Mouse (Mus musculus) adipocyte (in vitro differentiated cells): ENCODE measurements around the gene Myo5c.

Experiments
- DNase-seq: peaks from one replicate; pipeline ENCODE4 v3.0.0-alpha.2; 2016; ENCODE audit warnings: low spot score

Gene Myo5c

GRCm38 (mm10) chr9:75244527-75244926 is 12.7 kb downstream of the Myo5c start:
- no peak for DNase-seq

GRCm38 (mm10) chr9:75246080-75246930 is 14.5 kb downstream of the Myo5c start:
- DNase-seq = no peak

- DNase-seq = no peak
Observed at GRCm38 (mm10) chr9:75247870-75248269, 16.1 kb downstream of the Myo5c start.

- no peak for DNase-seq
Observed at GRCm38 (mm10) chr9:75248359-75248758, 16.5 kb downstream of the Myo5c start.

GRCm38 (mm10) chr9:75248874-75249273 is 17.1 kb downstream of the Myo5c start:
- no peak for DNase-seq

- DNase-seq = peak; percentile 18
Observed at GRCm38 (mm10) chr9:75253158-75253557, 21.3 kb downstream of the Myo5c start.

GRCm38 (mm10) chr9:75253766-75254165 is 21.9 kb downstream of the Myo5c start:
- no peak for DNase-seq

- DNase-seq = no peak
Observed at GRCm38 (mm10) chr9:75254196-75254955, 22.6 kb downstream of the Myo5c start.

GRCm38 (mm10) chr9:75255820-75256545 is 24.2 kb downstream of the Myo5c start:
- DNase-seq = no peak

GRCm38 (mm10) chr9:75258792-75259191 is 27.0 kb downstream of the Myo5c start:
- DNase-seq = no peak

- DNase-seq = no peak
Observed at GRCm38 (mm10) chr9:75259656-75260055, 27.8 kb downstream of the Myo5c start.

- DNase-seq = no peak
Observed at GRCm38 (mm10) chr9:75261332-75261872, 29.6 kb downstream of the Myo5c start.

GRCm38 (mm10) chr9:75262235-75262826 is 30.5 kb downstream of the Myo5c start:
- DNase-seq = no peak

GRCm38 (mm10) chr9:75264008-75264718 is 32.3 kb downstream of the Myo5c start:
- DNase-seq = no peak

- DNase-seq = no peak
Observed at GRCm38 (mm10) chr9:75267147-75267546, 35.3 kb downstream of the Myo5c start.

GRCm38 (mm10) chr9:75270382-75270781 is 38.6 kb downstream of the Myo5c start:
- DNase-seq = no peak

- DNase-seq = no peak
Observed at GRCm38 (mm10) chr9:75271539-75271938, 39.7 kb downstream of the Myo5c start.

GRCm38 (mm10) chr9:75273646-75274045 is 41.8 kb downstream of the Myo5c start:
- DNase-seq = no peak

GRCm38 (mm10) chr9:75274486-75274885 is 42.7 kb downstream of the Myo5c start:
- DNase-seq = no peak

GRCm38 (mm10) chr9:75275051-75275450 is 43.2 kb downstream of the Myo5c start:
- DNase-seq = no peak

- DNase-seq = no peak
Observed at GRCm38 (mm10) chr9:75280814-75281213, 49.0 kb downstream of the Myo5c start.
